In genomic region chr19:55719524-55720408, GRCm38 (mm10) we compare ENCODE assay signal across 23 mouse cellular contexts. TPM values are rescaled to one million over a fixed set of nuclear protein-coding genes. Genes with fewer than 3 reads are reported as not detected.
DNase-seq lines count a peak whose midpoint lies in the region; ATAC-seq and TF ChIP-seq lines count a peak whose summit lies in the region.
"Had no signal": no experiment of that assay in that cellular context is flagged by ENCODE, and none has a peak within 500 bp of the region (broad histone marks: within the 10 kb centered on the region; RNA-seq: fewer than 3 reads in every experiment).

No protein-coding gene starts in this region.

- no peak for TF ChIP-seq POLR2A in testis, adult 2 months (IDR thresholded peaks at IDR 0.05; ENCODE audit: control insufficient read depth, low read depth, low read length)

- H3K36me3 ChIP-seq in testis, adult 2 months (ENCODE audit: control insufficient read depth, insufficient read depth, low read length) = no peaks in the 10 kb centered on the region
- H3K36me3 ChIP-seq in limb, embryonic 10.5 days = no peaks in the 10 kb centered on the region
- no peaks in the 10 kb centered on the region for H3K36me3 ChIP-seq in heart, embryonic 11.5 days (ENCODE audit: control insufficient read depth, insufficient read depth, low read length)
- H3K36me3 ChIP-seq: embryonic facial prominence, embryonic 10.5 days; hindbrain, embryonic 13.5 days had no signal

- TF ChIP-seq CTCF in testis, adult 2 months (IDR thresholded peaks at IDR 0.05; ENCODE audit: control insufficient read depth, insufficient read depth, insufficient replicate concordance, low read depth, low read length) = no peak

- no peak overlapping the region for H3K9ac ChIP-seq in heart, embryonic 11.5 days (ENCODE audit: low read depth, low read length)
- H3K9ac ChIP-seq: hindbrain, embryonic 13.5 days; liver, postnatal 0 days had no signal

- peak overlapping the region; percentile 32; the same call in 1 of the 2 replicates for H3K4me3 ChIP-seq in testis, adult 2 months (ENCODE audit: control insufficient read depth, low read depth, low read length)
- no peak overlapping the region for H3K4me3 ChIP-seq in limb, embryonic 10.5 days
- H3K4me3 ChIP-seq in heart, embryonic 11.5 days (ENCODE audit: low read depth, low read length) = no peak overlapping the region
- H3K4me3 ChIP-seq: embryonic facial prominence, embryonic 10.5 days; heart, adult 2 months; hindbrain, embryonic 13.5 days; left cerebral cortex, adult 2 months had no signal

- no peaks in the 10 kb centered on the region for H3K9me3 ChIP-seq in limb, embryonic 10.5 days (replicated peaks)
- H3K9me3 ChIP-seq in heart, embryonic 11.5 days (replicated peaks; ENCODE audit: control insufficient read depth, low read length) = no peaks in the 10 kb centered on the region
- H3K9me3 ChIP-seq: embryonic facial prominence, embryonic 10.5 days; hindbrain, embryonic 13.5 days had no signal

- no peaks in the 10 kb centered on the region for H3K27me3 ChIP-seq in testis, adult 2 months (ENCODE audit: control insufficient read depth, insufficient read depth, low read length)
- H3K27me3 ChIP-seq in limb, embryonic 10.5 days (ENCODE audit: low read depth, poor library complexity, severe bottlenecking) = peaks cover 9% of the 10 kb centered on the region; the same call in 1 of the 2 replicates
- H3K27me3 ChIP-seq in heart, embryonic 11.5 days (ENCODE audit: control insufficient read depth, insufficient read depth, low read length) = no peaks in the 10 kb centered on the region

- H3K4me2 ChIP-seq in heart, embryonic 11.5 days = no peak overlapping the region
- H3K4me2 ChIP-seq: hindbrain, embryonic 13.5 days; midbrain, embryonic 11.5 days had no signal

- no peak for ATAC-seq in heart, embryonic 11.5 days (replicated peaks; ENCODE audit: insufficient number of reproducible peaks, low FRiP score, low TSS enrichment)
- ATAC-seq in CD4-positive, CD25-positive, alpha-beta regulatory T cell, adult 4 months = no peak
- ATAC-seq: forebrain, embryonic 16.5 days; liver, postnatal 0 days; lung, postnatal 0 days had no signal

- DNase-seq in testis, postnatal 14 days (ENCODE audit: low spot score) = no peak
- peak; percentile 61 for DNase-seq in Muller cell, postnatal 12 days (ENCODE audit: inconsistent ontology term)
- DNase-seq in limb, embryonic 10.5 days (ENCODE audit: low spot score) = no peak
- DNase-seq in heart, postnatal 4 days = no peak
- DNase-seq: adrenal gland, adult 2 months; cerebellum, adult 11 months; cerebellum, adult 9-11 months; heart, adult 2 months; kidney, adult 2 months; liver, postnatal 0 days; right cerebral cortex, postnatal 25 days; spleen, adult 18-20 months; thymus, adult 2 months had no signal

- no peak overlapping the region for H3K27ac ChIP-seq in testis, adult 2 months (ENCODE audit: control insufficient read depth, insufficient read depth, low read depth, low read length)
- 0 out of 2 replicates have a peak overlapping the region, but pooled peaks have one; percentile 27 for H3K27ac ChIP-seq in limb, embryonic 10.5 days
- no peak overlapping the region for H3K27ac ChIP-seq in heart, embryonic 11.5 days (ENCODE audit: low read depth, low read length)
- H3K27ac ChIP-seq: embryonic facial prominence, embryonic 10.5 days; heart, adult 2 months; hindbrain, embryonic 13.5 days; kidney, postnatal 0 days; left cerebral cortex, adult 2 months had no signal

- WGBS in limb, embryonic 10.5 days = 84% methylated on average over 20 of the region's 20 CpGs
- WGBS in heart, embryonic 11.5 days (ENCODE audit: insufficient replicate concordance) = 76% methylated on average over 20 of the region's 20 CpGs

- H3K4me1 ChIP-seq in testis, adult 2 months (ENCODE audit: control insufficient read depth, insufficient read depth, low read length) = peaks cover 17% of the 10 kb centered on the region
- peaks cover 16% of the 10 kb centered on the region for H3K4me1 ChIP-seq in limb, embryonic 10.5 days
- H3K4me1 ChIP-seq in heart, embryonic 11.5 days (ENCODE audit: control insufficient read depth, insufficient read depth, low read length) = peaks cover 3% of the 10 kb centered on the region; the same call in 1 of the 2 replicates

RNA-seq across cellular contexts. Expression of gene Tcf7l2, which starts 21.9 kb away (rescaled TPM):
- 6.1 and 6.2 TPM in 2 replicates for polyA plus RNA-seq in testis, adult 2 months (2012; rRNA removed)
- polyA plus RNA-seq in limb, embryonic 10.5 days (2016; fragmentation: Nextera tagmentation; extraction: Ambion mirVana) = 96.4 and 166 TPM in 2 replicates
- 67.1 and 82.0 TPM in 2 replicates for polyA plus RNA-seq in heart, embryonic 11.5 days (2014; fragmentation: Nextera tagmentation; extraction: Ambion mirVana)
- total RNA-seq in heart, postnatal 4 days (2021) = 10 to 100 TPM; 24.6 to 28.6 TPM
- 1 to 10 TPM; 2.4 to 3.5 TPM for polyA plus RNA-seq in CD4-positive, CD25-positive, alpha-beta regulatory T cell, adult 4 months (2017; shearing (Covaris generic))
